Mouse (Mus musculus) midbrain, embryonic 10.5 days (tissue): ENCODE measurements at regions not wholly inside any gene's neighbourhood (a gene's known extent, or its start where the extent isn't known, plus 50 kb on each side); places are given as distances from the start of the nearest gene placed in this dataset.

Experiments
- DNase-seq: peaks from one replicate; pipeline ENCODE4 v3.0.0-alpha.2; 2017; ENCODE audit warnings: low spot score
- H3K27ac ChIP-seq: fragments of 300-500 bp; sonication (generic); replicated peaks from 2 replicates; pipeline ENCODE4 v1.5.1; 2016; ENCODE audit warnings: mild to moderate bottlenecking
- H3K27me3 ChIP-seq: fragments of 300-500 bp; sonication (generic); 2 replicates; pipeline ENCODE4 v1.6.1; 2016; ENCODE audit warnings: low read depth, mild to moderate bottlenecking; ENCODE audit not compliant: poor library complexity, severe bottlenecking
- H3K36me3 ChIP-seq: fragments of 300-500 bp; sonication (generic); 2 replicates; pipeline ENCODE4 v1.6.1; 2016; ENCODE audit warnings: mild to moderate bottlenecking, moderate library complexity
- H3K4me1 ChIP-seq: fragments of 300-500 bp; sonication (generic); 2 replicates; pipeline ENCODE4 v1.6.1; 2016
- H3K4me3 ChIP-seq: fragments of 300-500 bp; sonication (generic); 2 replicates; pipeline ENCODE4 v1.5.1; 2016; ENCODE audit warnings: mild to moderate bottlenecking, moderate library complexity
- H3K9me3 ChIP-seq: fragments of 300-500 bp; sonication (generic); replicated peaks from 2 replicates; pipeline ENCODE4 v1.6.1; 2016; ENCODE audit warnings: mild to moderate bottlenecking
- WGBS: fragments of 180-500 bp; shearing (Covaris S2); methylation state at CpG from one replicate; pipeline ENCODE4 v1.1.7; 2016; 5-methylcytosine and 5-hydroxymethylcytosine counted together

- no peak overlapping the region for H3K4me3 ChIP-seq
- no peaks in the 10 kb centered on the region for H3K36me3 ChIP-seq
- no peaks in the 10 kb centered on the region for H3K4me1 ChIP-seq
- H3K27ac ChIP-seq, result no peak overlapping the region
- DNase-seq, result no peak
- H3K9me3 ChIP-seq, result no peaks in the 10 kb centered on the region
- 95% methylated on average over 10 of the region's 10 CpGs for WGBS
- H3K27me3 ChIP-seq, result no peaks in the 10 kb centered on the region
These were observed 97.5 kb upstream of the Tle4 start for GRCm38 (mm10) chr19:14695369-14695768.

GRCm38 (mm10) chr19:14692183-14692582 is 94.3 kb upstream of the Tle4 start:
- H3K4me1 ChIP-seq, result no peaks in the 10 kb centered on the region
- H3K4me3 ChIP-seq, result no peak overlapping the region
- H3K27me3 ChIP-seq, result no peaks in the 10 kb centered on the region
- H3K27ac ChIP-seq, result no peak overlapping the region
- H3K36me3 ChIP-seq, result no peaks in the 10 kb centered on the region
- H3K9me3 ChIP-seq, result peaks cover 9% of the 10 kb centered on the region; the same call in 1 of the 2 replicates
- DNase-seq, result no peak

GRCm38 (mm10) chr19:14685628-14686027 is 87.8 kb upstream of the Tle4 start:
- Histone ChIP-seq H3K4me1 (no peaks in the 10 kb centered on the region), H3K36me3 (no peaks in the 10 kb centered on the region), H3K27ac (no peak overlapping the region), H3K9me3 (peaks cover 9% of the 10 kb centered on the region; the same call in 1 of the 2 replicates), H3K27me3 (peaks cover 23% of the 10 kb centered on the region), H3K4me3 (no peak overlapping the region)
- no peak for DNase-seq
- WGBS, result 94% methylated on average over 1 of the region's 1 CpGs

- no peak for DNase-seq
- 88% methylated on average over 3 of the region's 3 CpGs for WGBS
- no peaks in the 10 kb centered on the region for H3K4me1 ChIP-seq
- no peaks in the 10 kb centered on the region for H3K36me3 ChIP-seq
- peaks cover 33% of the 10 kb centered on the region for H3K27me3 ChIP-seq
- peaks cover 9% of the 10 kb centered on the region; the same call in 1 of the 2 replicates for H3K9me3 ChIP-seq
- H3K27ac ChIP-seq, result no peak overlapping the region
- H3K4me3 ChIP-seq, result no peak overlapping the region
These were observed 86.8 kb upstream of the Tle4 start for GRCm38 (mm10) chr19:14684669-14685068.

- H3K27me3 ChIP-seq, result peaks cover 66% of the 10 kb centered on the region
- no peak for DNase-seq
- no peaks in the 10 kb centered on the region for H3K36me3 ChIP-seq
- H3K4me1 ChIP-seq, result peaks cover 8% of the 10 kb centered on the region
- no peak overlapping the region for H3K27ac ChIP-seq
- 87% methylated on average over 11 of the region's 11 CpGs for WGBS
- no peak overlapping the region for H3K4me3 ChIP-seq
- H3K9me3 ChIP-seq, result no peaks in the 10 kb centered on the region
These were observed 83.5 kb upstream of the Tle4 start for GRCm38 (mm10) chr19:14681306-14681705.

- Histone ChIP-seq H3K36me3 (no peaks in the 10 kb centered on the region), H3K27ac (no peak overlapping the region), H3K4me3 (no peak overlapping the region), H3K4me1 (peaks cover 16% of the 10 kb centered on the region), H3K9me3 (no peaks in the 10 kb centered on the region), H3K27me3 (peaks cover 80% of the 10 kb centered on the region)
- WGBS, result 84% methylated on average over 2 of the region's 2 CpGs
- DNase-seq, result no peak
These were observed 81.9 kb upstream of the Tle4 start for GRCm38 (mm10) chr19:14679776-14680175.

- Histone ChIP-seq H3K4me1 (peaks cover 16% of the 10 kb centered on the region), H3K9me3 (no peaks in the 10 kb centered on the region), H3K4me3 (no peak overlapping the region), H3K36me3 (no peaks in the 10 kb centered on the region), H3K27me3 (peaks cover 89% of the 10 kb centered on the region), H3K27ac (no peak overlapping the region)
- no peak for DNase-seq
- WGBS, result 96% methylated on average over 4 of the region's 4 CpGs
These were observed 80.7 kb upstream of the Tle4 start for GRCm38 (mm10) chr19:14678584-14678983.

- 18% methylated on average over 2 of the region's 2 CpGs for WGBS
- no peak overlapping the region for H3K4me3 ChIP-seq
- no peak overlapping the region for H3K27ac ChIP-seq
- H3K27me3 ChIP-seq, result peaks cover 96% of the 10 kb centered on the region
- H3K36me3 ChIP-seq, result no peaks in the 10 kb centered on the region
- DNase-seq, result no peak
- H3K4me1 ChIP-seq, result peaks cover 16% of the 10 kb centered on the region
- no peaks in the 10 kb centered on the region for H3K9me3 ChIP-seq
These were observed 79.1 kb upstream of the Tle4 start for GRCm38 (mm10) chr19:14676929-14677328.

GRCm38 (mm10) chr19:14670821-14671104 is 72.9 kb upstream of the Tle4 start:
- H3K27ac ChIP-seq, result no peak overlapping the region
- peaks cover 95% of the 10 kb centered on the region for H3K27me3 ChIP-seq
- no peak for DNase-seq

GRCm38 (mm10) chr19:14670078-14670820 is 72.4 kb upstream of the Tle4 start:
- H3K4me3 ChIP-seq, result peak overlapping the region; percentile 26
- WGBS, result 34% methylated on average over 13 of the region's 13 CpGs
- H3K36me3 ChIP-seq, result no peaks in the 10 kb centered on the region
- DNase-seq, result peak; percentile 44
- peaks cover 95% of the 10 kb centered on the region for H3K27me3 ChIP-seq
- no peak overlapping the region for H3K27ac ChIP-seq
- H3K9me3 ChIP-seq, result no peaks in the 10 kb centered on the region
- H3K4me1 ChIP-seq, result peaks cover 16% of the 10 kb centered on the region

More at GRCm38 (mm10) chr19:14670821-14671104, 72.9 kb upstream of the Tle4 start:
- Histone ChIP-seq H3K9me3 (no peaks in the 10 kb centered on the region), H3K4me1 (peaks cover 19% of the 10 kb centered on the region), H3K36me3 (no peaks in the 10 kb centered on the region), H3K4me3 (peak overlapping the region; percentile 26; the same call in 1 of the 2 replicates)

- H3K4me3 ChIP-seq, result no peak overlapping the region
- peaks cover 94% of the 10 kb centered on the region for H3K27me3 ChIP-seq
- no peak for DNase-seq
- no peak overlapping the region for H3K27ac ChIP-seq
- WGBS, result 83% methylated on average over 4 of the region's 4 CpGs
- no peaks in the 10 kb centered on the region for H3K9me3 ChIP-seq
- H3K4me1 ChIP-seq, result peaks cover 22% of the 10 kb centered on the region
- no peaks in the 10 kb centered on the region for H3K36me3 ChIP-seq
These were observed 70.8 kb upstream of the Tle4 start for GRCm38 (mm10) chr19:14668512-14669181.

GRCm38 (mm10) chr19:14664682-14665417 is 67.0 kb upstream of the Tle4 start:
- Histone ChIP-seq H3K4me3 (no peak overlapping the region), H3K9me3 (no peaks in the 10 kb centered on the region), H3K36me3 (no peaks in the 10 kb centered on the region), H3K27ac (no peak overlapping the region), H3K4me1 (peaks cover 16% of the 10 kb centered on the region), H3K27me3 (peaks cover 84% of the 10 kb centered on the region)
- no peak for DNase-seq
- 88% methylated on average over 3 of the region's 3 CpGs for WGBS

GRCm38 (mm10) chr19:14664096-14664586 is 66.3 kb upstream of the Tle4 start:
- no peak overlapping the region for H3K27ac ChIP-seq
- no peaks in the 10 kb centered on the region for H3K9me3 ChIP-seq
- 45% methylated on average over 2 of the region's 2 CpGs for WGBS
- H3K4me1 ChIP-seq, result peaks cover 20% of the 10 kb centered on the region
- H3K4me3 ChIP-seq, result no peak overlapping the region
- H3K27me3 ChIP-seq, result peaks cover 79% of the 10 kb centered on the region
- H3K36me3 ChIP-seq, result no peaks in the 10 kb centered on the region
- DNase-seq, result no peak
